ENCODE assay signal across 10 mouse cellular contexts in genomic region chr16:4600701-4601310, GRCm38 (mm10). TPM values are rescaled to one million over a fixed set of nuclear protein-coding genes. Genes with fewer than 3 reads are reported as not detected.
A peak's percentile ranks its signal among the peaks of the same experiment; 100 is the strongest.
DNase-seq lines count a peak whose midpoint lies in the region; ATAC-seq and TF ChIP-seq lines count a peak whose summit lies in the region.
"Had no signal": no experiment of that assay in that cellular context is flagged by ENCODE, and none has a peak within 500 bp of the region (broad histone marks: within the 10 kb centered on the region; RNA-seq: fewer than 3 reads in every experiment).

No protein-coding gene starts in this region.

- 0 out of 2 replicates have a peak overlapping the region, but pooled peaks have one; percentile 1 for H3K9ac ChIP-seq in heart, postnatal 0 days (replicated peaks; ENCODE audit: low read depth, low read length)
- H3K9ac ChIP-seq in kidney, postnatal 0 days (ENCODE audit: low read depth, low read length) = no peak overlapping the region
- H3K9ac ChIP-seq: hindbrain, embryonic 12.5 days had no signal

- H3K27me3 ChIP-seq in heart, postnatal 0 days (ENCODE audit: control insufficient read depth, insufficient read depth, low read length) = no peaks in the 10 kb centered on the region
- no peaks in the 10 kb centered on the region for H3K27me3 ChIP-seq in Patski
- no peaks in the 10 kb centered on the region for H3K27me3 ChIP-seq in kidney, postnatal 0 days (ENCODE audit: insufficient read depth, low read length)
- H3K27me3 ChIP-seq: hindbrain, embryonic 12.5 days had no signal

- H3K4me3 ChIP-seq in heart, postnatal 0 days (ENCODE audit: low read depth, low read length) = no peak overlapping the region
- no peak overlapping the region for H3K4me3 ChIP-seq in kidney, postnatal 0 days (replicated peaks; ENCODE audit: low read depth, low read length)
- H3K4me3 ChIP-seq: hindbrain, embryonic 12.5 days had no signal

- H3K9me3 ChIP-seq in heart, postnatal 0 days (replicated peaks; ENCODE audit: control insufficient read depth, low read length) = no peaks in the 10 kb centered on the region
- no peaks in the 10 kb centered on the region for H3K9me3 ChIP-seq in kidney, postnatal 0 days (replicated peaks; ENCODE audit: low read length)
- H3K9me3 ChIP-seq: hindbrain, embryonic 12.5 days had no signal

- WGBS in heart, postnatal 0 days = 58% methylated on average over 9 of the region's 9 CpGs
- WGBS in kidney, postnatal 0 days = 61% methylated on average over 9 of the region's 9 CpGs

- CTCF ChIA-PET in Patski (lab: Charles Lee) = interaction anchor here (1.1 to 2.3 kb wide), 3 partner anchors 8 to 23 kb away, joined by 3 to 9 read pairs (median 3); no protein-coding TSS in a partner anchor

- no peak for TF ChIP-seq EP300 in heart, postnatal 0 days (IDR thresholded peaks at IDR 0.05; ENCODE audit: low read depth)

- H3K27ac ChIP-seq in heart, postnatal 0 days (ENCODE audit: low read depth) = peak overlapping the region; percentile 83
- H3K27ac ChIP-seq in kidney, postnatal 0 days = peak overlapping the region; percentile 89

- ATAC-seq in heart, postnatal 0 days (ENCODE audit: insufficient read depth, low read depth) = no peak
- peak; percentile 53 for ATAC-seq in Patski
- ATAC-seq in kidney, postnatal 0 days (replicated peaks; ENCODE audit: low FRiP score, low read depth) = peak; percentile 50

- no peak for TF ChIP-seq CTCF in heart, postnatal 0 days (IDR thresholded peaks at IDR 0.05; ENCODE audit: low read depth)
- no peak for TF ChIP-seq CTCF in Patski (IDR thresholded peaks at IDR 0.05)
- no peak for TF ChIP-seq CTCF in kidney, postnatal 0 days (IDR thresholded peaks at IDR 0.05; ENCODE audit: low read depth)

- no peak for DNase-seq in heart, postnatal 0 days (ENCODE audit: low spot score)
- DNase-seq in heart, adult 18-20 months = no peak
- DNase-seq in 3T3-L1 (ENCODE audit: low read depth, low spot score) (peak; percentile 52), Patski (ENCODE audit: low read depth, low spot score) (no peak)
- DNase-seq in kidney, postnatal 0 days (ENCODE audit: low spot score) = no peak
- no peak for DNase-seq in frontal cortex, postnatal 36 days (ENCODE audit: low spot score in 2 of 2)
- DNase-seq in spleen, postnatal 14 days (ENCODE audit: low spot score in 2 of 2) = no peak
- no peak for DNase-seq in cerebellum, postnatal 25 days
- DNase-seq: cerebellum, postnatal 36 days had no signal

- peaks cover 83% of the 10 kb centered on the region for H3K4me1 ChIP-seq in heart, postnatal 0 days (ENCODE audit: control insufficient read depth, insufficient read depth)
- H3K4me1 ChIP-seq in kidney, postnatal 0 days (replicated peaks; ENCODE audit: insufficient read depth, low read length) = peaks cover 91% of the 10 kb centered on the region

- POLR2A ChIA-PET in Patski (lab: Charles Lee) = interaction anchor here (0.7 to 1.2 kb wide), 4 partner anchors 14 to 313 kb away, joined by 3 to 7 read pairs (median 3); partner anchors contain the start of gene Tfap4

- in situ Hi-C loops in Patski (cut with MboI; ENCODE audit: low pct_unique_long_range_greater_than_20kb) = no loop called here

- H3K36me3 ChIP-seq in heart, postnatal 0 days (replicated peaks; ENCODE audit: control insufficient read depth, insufficient read depth, low read length) = no peaks in the 10 kb centered on the region
- H3K36me3 ChIP-seq in kidney, postnatal 0 days (ENCODE audit: insufficient read depth, low read length) = no peaks in the 10 kb centered on the region
- H3K36me3 ChIP-seq: hindbrain, embryonic 12.5 days had no signal

- H3K4me2 ChIP-seq in heart, postnatal 0 days (ENCODE audit: low read depth, low read length) = no peak overlapping the region
- 0 out of 2 replicates have a peak overlapping the region, but pooled peaks have one; percentile 15 for H3K4me2 ChIP-seq in kidney, postnatal 0 days (ENCODE audit: low read length)
- H3K4me2 ChIP-seq: hindbrain, embryonic 12.5 days had no signal

RNA-seq across cellular contexts. Expression of gene Glis2, which starts 6.3 kb away (rescaled TPM):
- 25.3 and 25.4 TPM in 2 replicates for total RNA-seq in heart, postnatal 0 days (2014; rRNA removed; ENCODE audit: low replicate concordance)
- polyA plus RNA-seq in heart, postnatal 0 days (2015; fragmentation: Nextera tagmentation; extraction: Ambion mirVana) = 11.2 and 11.8 TPM in 2 replicates
- total RNA-seq in heart, adult 18-20 months (2021) = 1 to 10 TPM; 6.2 to 8.5 TPM
- 87.1 TPM for polyA plus RNA-seq in Patski (2021)
- polyA plus RNA-seq in kidney, postnatal 0 days (2015; fragmentation: Nextera tagmentation; extraction: Ambion mirVana) = 74.6 and 78.8 TPM in 2 replicates

RNA-seq across cellular contexts. Expression of gene Pam16, which starts 24.0 kb away (rescaled TPM):
- total RNA-seq in heart, postnatal 0 days (2014; rRNA removed; ENCODE audit: low replicate concordance) = 23.9 and 74.9 TPM in 2 replicates
- polyA plus RNA-seq in heart, postnatal 0 days (2015; fragmentation: Nextera tagmentation; extraction: Ambion mirVana) = 172 and 184 TPM in 2 replicates
- 100 to 1,000 TPM; 154 TPM for total RNA-seq in heart, adult 18-20 months (2021)
- 57.2 TPM for polyA plus RNA-seq in Patski (2021)
- polyA plus RNA-seq in kidney, postnatal 0 days (2015; fragmentation: Nextera tagmentation; extraction: Ambion mirVana) = 105 and 106 TPM in 2 replicates

RNA-seq across cellular contexts. Expression of gene Vasn, which starts 38.9 kb away (rescaled TPM):
- 38.7 and 64.8 TPM in 2 replicates for total RNA-seq in heart, postnatal 0 days (2014; rRNA removed; ENCODE audit: low replicate concordance)
- polyA plus RNA-seq in heart, postnatal 0 days (2015; fragmentation: Nextera tagmentation; extraction: Ambion mirVana) = 8.1 and 9.3 TPM in 2 replicates
- 1 to 10 TPM; 7.7 to 9.7 TPM for total RNA-seq in heart, adult 18-20 months (2021)
- polyA plus RNA-seq in Patski (2021) = 74.5 TPM
- polyA plus RNA-seq in kidney, postnatal 0 days (2015; fragmentation: Nextera tagmentation; extraction: Ambion mirVana) = 20.4 and 21.1 TPM in 2 replicates

RNA-seq across cellular contexts. Expression of gene Dnaja3, which starts 39.0 kb away (rescaled TPM):
- 99.6 and 102 TPM in 2 replicates for total RNA-seq in heart, postnatal 0 days (2014; rRNA removed; ENCODE audit: low replicate concordance)
- 99.5 and 103 TPM in 2 replicates for polyA plus RNA-seq in heart, postnatal 0 days (2015; fragmentation: Nextera tagmentation; extraction: Ambion mirVana)
- 100 to 1,000 TPM; 152 to 155 TPM for total RNA-seq in heart, adult 18-20 months (2021)
- 84.4 TPM for polyA plus RNA-seq in Patski (2021)
- 87.8 and 89.3 TPM in 2 replicates for polyA plus RNA-seq in kidney, postnatal 0 days (2015; fragmentation: Nextera tagmentation; extraction: Ambion mirVana)

RNA-seq across cellular contexts. Expression of gene Tfap4, which starts 41.2 kb away (rescaled TPM):
- 2.6 and 6.3 TPM in 2 replicates for total RNA-seq in heart, postnatal 0 days (2014; rRNA removed; ENCODE audit: low replicate concordance)
- 2.9 and 3.4 TPM in 2 replicates for polyA plus RNA-seq in heart, postnatal 0 days (2015; fragmentation: Nextera tagmentation; extraction: Ambion mirVana)
- total RNA-seq in heart, adult 18-20 months (2021) = 1 to 10 TPM; 2.1 to 2.6 TPM
- 9.8 TPM for polyA plus RNA-seq in Patski (2021)
- 17.2 and 19.6 TPM in 2 replicates for polyA plus RNA-seq in kidney, postnatal 0 days (2015; fragmentation: Nextera tagmentation; extraction: Ambion mirVana)
